Mouse (Mus musculus): ENCODE measurements around the gene Slc8b1.

DNA sequence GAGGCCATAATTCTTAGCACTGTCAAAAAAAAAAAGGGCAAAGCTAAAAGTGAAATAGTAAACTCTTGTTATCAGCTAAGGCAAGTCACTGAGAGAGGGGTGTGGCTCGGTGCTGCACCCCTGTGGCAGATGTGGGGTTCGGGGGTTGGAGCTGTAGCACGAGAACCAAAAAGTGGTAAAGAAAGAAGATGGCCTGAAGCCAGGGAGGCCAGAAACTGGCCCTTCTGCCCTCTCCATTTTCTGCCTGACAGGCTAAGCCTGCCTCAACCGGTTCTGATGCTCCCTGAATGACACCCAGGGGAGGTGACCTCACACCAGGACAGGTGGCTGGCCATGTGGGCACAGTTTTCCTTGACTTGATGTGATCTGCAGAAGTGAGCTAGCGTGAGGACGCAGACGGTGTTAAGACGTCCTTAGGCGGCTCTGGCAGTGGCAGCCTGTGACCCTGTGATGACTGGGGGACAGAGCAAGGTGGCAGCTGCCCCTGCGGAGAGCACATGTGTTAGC is 67.0 kb downstream of the Slc8b1 start:
- no peak for TF ChIP-seq HCFC1 (IDR thresholded peaks at IDR 0.05; ENCODE audit: borderline replicate concordance, insufficient read depth, low read length)
- TF ChIP-seq MAFK (IDR thresholded peaks at IDR 0.05; ENCODE audit: insufficient read depth, low read depth, low read length), result no peak
